Mouse (Mus musculus) kidney, adult 2 months (tissue): Measurements from ENCODE around the gene Hsd17b11. TPM values are rescaled to one million over a fixed set of nuclear protein-coding genes. Genes with fewer than 3 reads are reported as not detected.

Experiments
- DNase-seq: peaks from one replicate; pipeline ENCODE4 v3.0.0; 2021
- H3K27ac ChIP-seq: fragments of 200-500 bp; 2 replicates; pipeline ENCODE4 v1.5.1; 2012; ENCODE audit warnings: low read depth, low read length, control low read depth, inconsistent platforms; ENCODE audit not compliant: insufficient read depth
- H3K27me3 ChIP-seq: fragments of 200-500 bp; replicated peaks from 2 replicates; pipeline ENCODE4 v1.6.1; 2012; ENCODE audit warnings: mild to moderate bottlenecking, moderate library complexity, low read length, inconsistent platforms; ENCODE audit not compliant: control insufficient read depth, insufficient read depth
- H3K36me3 ChIP-seq: fragments of 200-500 bp; 2 replicates; pipeline ENCODE4 v1.6.1; 2012; ENCODE audit warnings: mild to moderate bottlenecking, moderate library complexity, low read length, inconsistent platforms; ENCODE audit not compliant: control insufficient read depth, insufficient read depth
- H3K4me1 ChIP-seq: fragments of 200-500 bp; 2 replicates; pipeline ENCODE4 v1.6.1; 2011; ENCODE audit warnings: low read length; ENCODE audit not compliant: control insufficient read depth, insufficient read depth
- H3K4me3 ChIP-seq: fragments of 200-500 bp; 2 replicates; pipeline ENCODE4 v1.5.1; 2011; ENCODE audit warnings: mild to moderate bottlenecking, low read depth, low read length, control low read depth; ENCODE audit not compliant: insufficient read depth
- CTCF ChIP-seq: fragments of 200-500 bp; conservative IDR thresholded peaks from 2 replicates; pipeline ENCODE4 v1.5.1; 2011; ENCODE audit warnings: low read depth, mild to moderate bottlenecking, control low read depth, low read length, moderate library complexity, mixed read lengths; ENCODE audit not compliant: insufficient read depth, insufficient read length
- POLR2A ChIP-seq: fragments of 200-500 bp; IDR thresholded peaks from one replicate; pipeline ENCODE4 v1.6.1; 2011; ENCODE audit warnings: low read depth, low read length, control low read depth
- WGBS: fragments of 180-500 bp; shearing (Covaris S2); methylation state at CpG from one replicate; pipeline ENCODE4 v1.1.7; 2018; 5-methylcytosine and 5-hydroxymethylcytosine counted together
- polyA plus RNA-seq: library from polyadenylated mRNA; depleted of rRNA; stranded (reverse); fragments of >200 nt; gene quantifications from 2 replicates; pipeline ENCODE4 v1.2.3, GENCODE M21; 2012

Hsd17b11 gene
- polyA plus RNA-seq, 1 experiment, result 64.4 TPM

DNA sequence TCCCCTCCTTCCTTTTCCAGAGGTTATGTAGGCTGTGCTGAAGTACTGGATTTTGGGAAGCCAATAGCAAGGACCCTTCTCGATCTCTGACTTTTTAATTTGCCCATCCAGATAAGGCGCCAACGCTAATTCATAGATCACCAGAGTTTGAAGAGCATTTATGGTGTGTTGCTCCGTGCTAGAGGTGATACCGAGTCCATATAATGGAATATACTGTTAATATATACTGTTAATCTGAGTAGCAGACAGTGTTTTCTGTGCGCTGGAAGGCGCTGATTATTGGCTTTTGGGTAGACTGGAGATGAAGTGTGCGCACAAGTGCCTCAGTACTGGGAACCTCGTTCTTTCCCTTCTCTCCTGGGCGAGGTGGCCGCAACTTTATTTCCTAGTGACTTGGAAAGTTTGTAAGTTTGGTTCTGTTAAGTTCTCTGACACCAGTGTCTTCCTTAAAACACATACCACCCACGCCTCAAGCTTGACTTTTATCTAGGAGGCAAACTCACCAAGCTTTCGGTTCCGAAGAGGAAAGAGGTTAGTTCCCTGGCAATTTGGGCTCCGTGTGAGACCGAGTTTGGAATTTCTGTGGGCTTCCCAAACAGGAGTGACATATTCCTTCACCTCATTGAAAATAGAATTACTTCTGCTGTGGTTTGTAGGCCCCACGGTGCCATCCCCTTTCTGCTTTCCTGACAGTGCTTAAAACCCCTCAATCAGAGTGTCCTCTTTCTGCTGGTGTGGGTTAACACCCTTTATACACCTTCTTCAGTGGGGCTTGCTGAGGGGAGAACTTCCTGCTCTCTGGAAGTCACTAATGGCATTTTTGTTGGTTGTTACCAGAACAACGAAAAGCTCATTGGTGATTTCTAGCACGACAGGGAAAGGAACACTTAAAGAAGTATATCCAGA, 25.7 kb upstream of the Hsd17b11 start:
- peak; percentile 29 for DNase-seq
- H3K27me3 ChIP-seq, result no peaks in the 10 kb centered on the region
- TF ChIP-seq POLR2A (no peak), CTCF (no peak)
- H3K4me3 ChIP-seq, result peak overlapping the region; percentile 91
- peaks cover 11% of the 10 kb centered on the region; the same call in 1 of the 2 replicates for H3K4me1 ChIP-seq
- no peaks in the 10 kb centered on the region; the same call in 1 of the 2 replicates for H3K36me3 ChIP-seq
- H3K27ac ChIP-seq, result peak overlapping the region; percentile 84
- under 1% methylated on average over 19 of the region's 19 CpGs for WGBS

- peak; percentile 99 for DNase-seq
- peak within 1 kb of the TSS; percentile 91 for H3K4me3 ChIP-seq
- TF ChIP-seq CTCF (no peak), POLR2A (peak; percentile 51)
- H3K4me1 ChIP-seq, result peaks cover 11% of the 10 kb centered on the region; the same call in 1 of the 2 replicates
- peak within 1 kb of the TSS; percentile 94 for H3K27ac ChIP-seq
- WGBS, result 4% methylated on average over 90 of the region's 90 CpGs
- no peaks in the 10 kb centered on the region; the same call in 1 of the 2 replicates for H3K36me3 ChIP-seq
- H3K27me3 ChIP-seq, result no peaks in the 10 kb centered on the region
Observed at GRCm38 (mm10) chr5:104046256-104047199, 24.8 kb upstream of the Hsd17b11 start, which contains the start of gene Nudt9. Gene Nudt9, plus strand, starts transcription at chr5:104046306.

- H3K27ac ChIP-seq, result no peak overlapping the region
- DNase-seq, result no peak
- no peak for TF ChIP-seq CTCF
- TF ChIP-seq POLR2A, result no peak
- H3K36me3 ChIP-seq, result no peaks in the 10 kb centered on the region
- 65% methylated on average over 2 of the region's 2 CpGs for WGBS
- no peak overlapping the region for H3K4me3 ChIP-seq
- H3K27me3 ChIP-seq, result no peaks in the 10 kb centered on the region
- peaks cover 11% of the 10 kb centered on the region; the same call in 1 of the 2 replicates for H3K4me1 ChIP-seq
Observed at GRCm38 (mm10) chr5:104043704-104044103, 22.0 kb upstream of the Hsd17b11 start.

- no peaks in the 10 kb centered on the region for H3K36me3 ChIP-seq
- 61% methylated on average over 2 of the region's 2 CpGs for WGBS
- H3K4me3 ChIP-seq, result no peak overlapping the region
- H3K27me3 ChIP-seq, result no peaks in the 10 kb centered on the region
- DNase-seq, result no peak
- TF ChIP-seq CTCF (no peak), POLR2A (no peak)
- H3K27ac ChIP-seq, result no peak overlapping the region
- H3K4me1 ChIP-seq, result peaks cover 6% of the 10 kb centered on the region; the same call in 1 of the 2 replicates
Observed at GRCm38 (mm10) chr5:104042906-104043305, 21.2 kb upstream of the Hsd17b11 start.

- H3K36me3 ChIP-seq, result no peaks in the 10 kb centered on the region
- no peaks in the 10 kb centered on the region for H3K27me3 ChIP-seq
- no peak overlapping the region for H3K27ac ChIP-seq
- DNase-seq, result peak; percentile 67
- H3K4me1 ChIP-seq, result peaks cover 24% of the 10 kb centered on the region
- 61% methylated on average over 6 of the region's 6 CpGs for WGBS
- no peak overlapping the region for H3K4me3 ChIP-seq
- TF ChIP-seq POLR2A (no peak), CTCF (peak; percentile 80)
Observed at GRCm38 (mm10) chr5:104039154-104039932, 17.6 kb upstream of the Hsd17b11 start.

GRCm38 (mm10) chr5:104036686-104037085, 15.0 kb upstream of the Hsd17b11 start:
- DNase-seq, result no peak
- H3K4me3 ChIP-seq, result no peak overlapping the region
- H3K27me3 ChIP-seq, result no peaks in the 10 kb centered on the region
- H3K27ac ChIP-seq, result peak overlapping the region; percentile 80
- H3K4me1 ChIP-seq, result peaks cover 22% of the 10 kb centered on the region
- no peaks in the 10 kb centered on the region for H3K36me3 ChIP-seq
- TF ChIP-seq CTCF, result no peak
- no peak for TF ChIP-seq POLR2A
- WGBS, result 86% methylated on average over 1 of the region's 1 CpGs
